ENCODE assay signal across 40 mouse cellular contexts in the genomic region with DNA sequence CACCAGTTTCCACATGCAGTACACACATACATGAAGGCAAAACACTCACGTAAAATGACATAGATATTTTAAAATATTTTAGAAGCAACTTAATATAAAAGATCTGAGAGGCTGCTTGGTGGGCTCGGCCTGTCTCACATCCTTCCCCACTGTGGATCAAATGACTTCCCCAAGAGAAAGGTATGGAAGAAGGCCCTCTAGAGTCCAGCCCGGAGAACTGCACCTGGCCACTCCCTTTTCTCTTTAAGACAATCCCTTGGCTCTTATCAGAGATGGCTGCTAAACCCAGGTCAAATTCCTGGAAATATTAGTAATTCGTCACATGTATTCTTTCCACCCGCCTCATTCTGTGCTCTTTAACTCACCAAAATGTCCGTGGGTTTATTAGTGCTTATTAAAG. TPM values are rescaled to one million over a fixed set of nuclear protein-coding genes. Genes with fewer than 3 reads are reported as not detected.
DNase-seq lines count a peak whose midpoint lies in the region; ATAC-seq and TF ChIP-seq lines count a peak whose summit lies in the region.
"Had no signal": no experiment of that assay in that cellular context is flagged by ENCODE, and none has a peak within 500 bp of the region (broad histone marks: within the 10 kb centered on the region; RNA-seq: fewer than 3 reads in every experiment).

No protein-coding gene starts in this region.

- no peaks in the 10 kb centered on the region for H3K27me3 ChIP-seq in intestine, postnatal 0 days (replicated peaks; ENCODE audit: control insufficient read depth, insufficient read depth, low read length)
- H3K27me3 ChIP-seq in intestine, embryonic 16.5 days (replicated peaks; ENCODE audit: control insufficient read depth, insufficient read depth, low read length), result no peaks in the 10 kb centered on the region
- H3K27me3 ChIP-seq in forebrain, embryonic 13.5 days, result no peaks in the 10 kb centered on the region
- H3K27me3 ChIP-seq: heart, embryonic 15.5 days; intestine, embryonic 15.5 days; limb, embryonic 15.5 days; liver, embryonic 13.5 days; midbrain, embryonic 12.5 days; neural tube, embryonic 12.5 days; Patski had no signal

- no peak for ATAC-seq in intestine, postnatal 0 days
- no peak for ATAC-seq in intestine, embryonic 16.5 days
- ATAC-seq in forebrain, embryonic 13.5 days, result no peak
- ATAC-seq: intestine, embryonic 15.5 days; Patski had no signal

- H3K4me2 ChIP-seq in intestine, postnatal 0 days (replicated peaks; ENCODE audit: low read depth), result no peak overlapping the region
- H3K4me2 ChIP-seq in intestine, embryonic 16.5 days (ENCODE audit: low read depth, low read length), result no peak overlapping the region
- no peak overlapping the region for H3K4me2 ChIP-seq in forebrain, embryonic 13.5 days
- H3K4me2 ChIP-seq: liver, embryonic 13.5 days had no signal

- no peak overlapping the region for H3K27ac ChIP-seq in intestine, postnatal 0 days (ENCODE audit: low read depth, low read length)
- H3K27ac ChIP-seq in intestine, embryonic 16.5 days (ENCODE audit: low read length), result no peak overlapping the region
- no peak overlapping the region for H3K27ac ChIP-seq in forebrain, embryonic 13.5 days
- H3K27ac ChIP-seq: heart, embryonic 15.5 days; intestine, embryonic 15.5 days; limb, embryonic 15.5 days; liver, embryonic 13.5 days; midbrain, embryonic 12.5 days; neural tube, embryonic 12.5 days had no signal

- peak; percentile 50 for DNase-seq in ES-CJ7 (ENCODE audit: low read depth, low spot score)
- no peak for DNase-seq in brain, embryonic 14.5 days (ENCODE audit: low read depth)
- DNase-seq in layer of hippocampus, postnatal 36 days, result no peak
- no peak for DNase-seq in lung, postnatal 10 days
- DNase-seq: adrenal gland, postnatal 36 days; cerebellum, adult 8-10 months; cerebellum, postnatal 36 days; gastrocnemius, postnatal 14 days; heart, adult 11 months; kidney, postnatal 25 days; liver, embryonic 13.5 days; lung, adult 18-20 months; right cerebral cortex, adult 18-20 months had no signal

- H3K36me3 ChIP-seq in intestine, postnatal 0 days (ENCODE audit: control insufficient read depth, insufficient read depth), result no peaks in the 10 kb centered on the region
- H3K36me3 ChIP-seq in intestine, embryonic 16.5 days (ENCODE audit: control insufficient read depth, insufficient read depth, low read length), result no peaks in the 10 kb centered on the region
- H3K36me3 ChIP-seq in forebrain, embryonic 13.5 days (ENCODE audit: poor library complexity, severe bottlenecking), result no peaks in the 10 kb centered on the region
- H3K36me3 ChIP-seq: G1E; heart, embryonic 10.5 days; heart, embryonic 15.5 days; intestine, embryonic 15.5 days; limb, embryonic 10.5 days; limb, embryonic 15.5 days; liver, embryonic 13.5 days; midbrain, embryonic 12.5 days; neural tube, embryonic 12.5 days had no signal

- TF ChIP-seq CTCF in intestine, postnatal 0 days (IDR thresholded peaks at IDR 0.05; ENCODE audit: low read depth), result peak; percentile 54
- peak; percentile 3; the same call in 1 of the 2 replicates for TF ChIP-seq CTCF in brain, embryonic 14.5 days (IDR thresholded peaks at IDR 0.05; ENCODE audit: borderline replicate concordance, extremely low read depth, insufficient read depth, insufficient read length)

- TF ChIP-seq POLR2A in brain, embryonic 14.5 days (IDR thresholded peaks at IDR 0.05; ENCODE audit: borderline replicate concordance, extremely low read depth, insufficient read depth, insufficient read length, poor library complexity, severe bottlenecking), result no peak

- no peak overlapping the region for H3K9ac ChIP-seq in intestine, postnatal 0 days (ENCODE audit: low read depth, low read length)
- H3K9ac ChIP-seq in intestine, embryonic 16.5 days (ENCODE audit: low read depth, low read length), result no peak overlapping the region
- no peak overlapping the region for H3K9ac ChIP-seq in forebrain, embryonic 13.5 days
- H3K9ac ChIP-seq: heart, embryonic 15.5 days; intestine, embryonic 15.5 days; limb, embryonic 15.5 days; liver, embryonic 13.5 days; midbrain, embryonic 12.5 days; neural tube, embryonic 12.5 days had no signal

- no peaks in the 10 kb centered on the region for H3K4me1 ChIP-seq in intestine, postnatal 0 days (replicated peaks; ENCODE audit: control insufficient read depth, insufficient read depth, low read length)
- H3K4me1 ChIP-seq in intestine, embryonic 16.5 days (ENCODE audit: control insufficient read depth, insufficient read depth, low read length), result peaks cover 30% of the 10 kb centered on the region
- peaks cover 8% of the 10 kb centered on the region; the same call in 1 of the 2 replicates for H3K4me1 ChIP-seq in forebrain, embryonic 13.5 days

- H3K9me3 ChIP-seq in intestine, postnatal 0 days (ENCODE audit: control insufficient read depth), result no peaks in the 10 kb centered on the region
- no peaks in the 10 kb centered on the region for H3K9me3 ChIP-seq in intestine, embryonic 16.5 days (ENCODE audit: control insufficient read depth, low read length)
- H3K9me3 ChIP-seq in forebrain, embryonic 13.5 days (replicated peaks), result no peaks in the 10 kb centered on the region
- H3K9me3 ChIP-seq: G1E; heart, embryonic 10.5 days; heart, embryonic 15.5 days; intestine, embryonic 15.5 days; limb, embryonic 10.5 days; limb, embryonic 15.5 days; liver, embryonic 13.5 days; midbrain, embryonic 12.5 days; neural tube, embryonic 12.5 days had no signal

- H3K4me3 ChIP-seq in intestine, postnatal 0 days (ENCODE audit: low read depth, low read length), result no peak overlapping the region
- H3K4me3 ChIP-seq in intestine, embryonic 16.5 days (ENCODE audit: low read length), result no peak overlapping the region
- H3K4me3 ChIP-seq in forebrain, embryonic 13.5 days, result no peak overlapping the region
- H3K4me3 ChIP-seq: intestine, embryonic 15.5 days; layer of hippocampus, adult 2 months; limb, embryonic 15.5 days; liver, embryonic 13.5 days; megakaryocyte, embryonic 14.5 days; myocyte; neural tube, embryonic 12.5 days had no signal

- 54% methylated on average over 6 of the region's 6 CpGs for WGBS in intestine, postnatal 0 days
- 62% methylated on average over 6 of the region's 6 CpGs for WGBS in intestine, embryonic 16.5 days
- WGBS in forebrain, embryonic 13.5 days, result 65% methylated on average over 6 of the region's 6 CpGs

RNA-seq across cellular contexts. Expression of gene Slc2a5, which starts 0.9 kb away (rescaled TPM):
- 23.8 and 26.9 TPM in 2 replicates for polyA plus RNA-seq in intestine, postnatal 0 days (2015; fragmentation: Nextera tagmentation; extraction: Ambion mirVana)
- polyA plus RNA-seq in intestine, embryonic 16.5 days (2015; fragmentation: Nextera tagmentation; extraction: Ambion mirVana), result 2.4 and 3.4 TPM in 2 replicates
- 2.7 and 3.0 TPM in 2 replicates for polyA plus RNA-seq in brain, embryonic 14.5 days (2012; rRNA removed)
- polyA plus RNA-seq in forebrain, embryonic 13.5 days (2015; fragmentation: Nextera tagmentation; extraction: Ambion mirVana), result 1.7 and 1.9 TPM in 2 replicates
- 1 to 10 TPM; 3.8 to 5.7 TPM for total RNA-seq in layer of hippocampus, postnatal 36 days (2021)
- polyA plus RNA-seq: G1E, Patski had no signal

RNA-seq across cellular contexts. Expression of gene Slc2a7, which starts 30.6 kb away (rescaled TPM):
- 7.0 and 8.2 TPM in 2 replicates for polyA plus RNA-seq in intestine, postnatal 0 days (2015; fragmentation: Nextera tagmentation; extraction: Ambion mirVana)
- 1.1 and 1.6 TPM in 2 replicates for polyA plus RNA-seq in intestine, embryonic 16.5 days (2015; fragmentation: Nextera tagmentation; extraction: Ambion mirVana)
- not detected in 2 replicates for polyA plus RNA-seq in brain, embryonic 14.5 days (2012; rRNA removed)
- not detected in 2 replicates for polyA plus RNA-seq in forebrain, embryonic 13.5 days (2015; fragmentation: Nextera tagmentation; extraction: Ambion mirVana)
- not detected for total RNA-seq in layer of hippocampus, postnatal 36 days (2021)
- total RNA-seq: adrenal gland, adult 18-20 months; adrenal gland, postnatal 36 days; gastrocnemius, postnatal 14 days; heart, postnatal 25 days; layer of hippocampus, adult 2 months; layer of hippocampus, postnatal 25 days; left cerebral cortex, postnatal 10 days; midbrain, postnatal 0 days had no signal
- polyA plus RNA-seq: embryonic facial prominence, embryonic 11.5 days; forebrain, embryonic 14.5 days; G1E; heart, embryonic 10.5 days; heart, embryonic 15.5 days; hindbrain, embryonic 11.5 days; hindbrain, embryonic 16.5 days; kidney, embryonic 14.5 days; limb, embryonic 10.5 days; limb, embryonic 15.5 days; liver, embryonic 13.5 days; midbrain, embryonic 12.5 days; midbrain, postnatal 0 days; myocyte; neural tube, embryonic 12.5 days; Patski; stomach, embryonic 14.5 days; urinary bladder, adult 2 months had no signal

RNA-seq across cellular contexts. Expression of gene Gpr157, which starts 31.0 kb away (rescaled TPM):
- 2.5 and 3.2 TPM in 2 replicates for polyA plus RNA-seq in intestine, postnatal 0 days (2015; fragmentation: Nextera tagmentation; extraction: Ambion mirVana)
- 1.6 and 1.8 TPM in 2 replicates for polyA plus RNA-seq in intestine, embryonic 16.5 days (2015; fragmentation: Nextera tagmentation; extraction: Ambion mirVana)
- 0.85 and 1.2 TPM in 2 replicates for polyA plus RNA-seq in brain, embryonic 14.5 days (2012; rRNA removed)
- polyA plus RNA-seq in forebrain, embryonic 13.5 days (2015; fragmentation: Nextera tagmentation; extraction: Ambion mirVana), result 0.08 and 0.19 TPM in 2 replicates
- 1 to 10 TPM; 1.2 to 1.3 TPM for total RNA-seq in layer of hippocampus, postnatal 36 days (2021)
